Mouse (Mus musculus) cerebellum, adult 9-11 months (tissue): Measurements from ENCODE around the gene Cybc1.

Experiments used
- DNase-seq: peaks from one replicate; pipeline ENCODE4 v3.0.0; 2022

Cybc1 gene

GRCm38 (mm10) chr11:121204161-121205006 lies 24.7 kb downstream of the Cybc1 start, which contains the start of the genes Hexdc and Ogfod3:
Gene Hexdc, plus strand, starts transcription at chr11:121204433.
Gene Ogfod3, minus strand, starts transcription at chr11:121204711.
- peak; percentile 96 for DNase-seq

- no peak for DNase-seq
Observed at GRCm38 (mm10) chr11:121203859-121204160, 25.3 kb downstream of the Cybc1 start.

DNA sequence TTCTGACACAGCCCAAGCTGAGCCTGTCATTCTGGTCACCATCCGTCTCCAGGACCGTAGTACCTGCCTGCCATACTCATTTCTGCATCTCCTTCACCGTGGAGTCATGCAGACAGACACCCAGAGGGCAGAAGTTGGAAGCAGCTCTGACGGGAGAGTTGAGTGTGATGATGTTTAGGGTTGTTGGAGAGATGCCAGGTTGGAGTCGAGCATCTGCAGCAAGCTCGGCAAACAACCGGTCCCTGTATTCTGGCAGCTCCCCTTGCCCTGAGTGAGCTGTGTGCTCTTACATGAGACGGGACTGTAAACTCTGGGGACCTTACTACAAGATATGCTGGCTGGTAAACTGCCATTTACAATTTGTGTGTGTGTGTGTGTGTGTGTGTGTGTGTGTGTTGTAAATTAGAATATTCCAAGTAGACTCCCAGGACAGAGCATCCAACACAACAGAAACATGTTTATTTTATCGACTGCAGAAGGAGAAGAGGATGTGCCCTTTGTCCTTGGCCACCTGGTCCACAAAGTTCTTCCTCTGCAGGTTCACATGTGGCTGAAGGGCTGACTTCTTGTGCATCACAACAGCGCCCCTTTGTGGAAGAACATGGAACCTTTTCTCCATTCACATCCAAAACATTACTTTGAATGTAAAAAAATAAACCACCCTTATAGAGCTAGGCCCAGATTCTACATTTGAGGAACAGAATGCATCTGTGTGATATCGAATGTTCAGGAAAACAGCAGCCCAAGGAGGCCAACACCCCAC lies 27.5 kb downstream of the Cybc1 start:
- DNase-seq: peak; percentile 40

DNA sequence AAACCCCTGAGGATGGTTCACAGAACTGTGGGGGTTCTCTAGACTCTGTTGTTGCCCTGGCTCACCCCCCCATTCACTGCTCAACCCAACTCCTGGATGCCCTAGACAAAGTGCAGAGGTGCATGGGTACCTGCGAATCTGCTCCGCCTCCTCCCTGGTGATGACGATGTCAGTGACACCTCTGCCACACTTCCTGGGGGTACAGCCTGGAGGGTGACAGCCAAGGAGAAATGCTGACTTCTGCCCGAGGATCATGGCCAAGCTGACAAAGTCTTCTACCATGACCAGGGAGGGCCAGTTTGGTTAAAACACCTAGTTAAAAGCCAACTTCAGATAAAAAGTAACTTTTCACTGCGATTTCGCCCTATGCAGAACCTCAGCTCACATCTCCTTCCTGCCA lies 28.3 kb downstream of the Cybc1 start:
- DNase-seq: no peak

- DNase-seq: no peak
Observed at GRCm38 (mm10) chr11:121199851-121200250, 29.3 kb downstream of the Cybc1 start.

- no peak for DNase-seq
Observed at GRCm38 (mm10) chr11:121198622-121199021, 30.5 kb downstream of the Cybc1 start.

- DNase-seq: no peak
Observed at GRCm38 (mm10) chr11:121193415-121193814, 35.7 kb downstream of the Cybc1 start.

DNA sequence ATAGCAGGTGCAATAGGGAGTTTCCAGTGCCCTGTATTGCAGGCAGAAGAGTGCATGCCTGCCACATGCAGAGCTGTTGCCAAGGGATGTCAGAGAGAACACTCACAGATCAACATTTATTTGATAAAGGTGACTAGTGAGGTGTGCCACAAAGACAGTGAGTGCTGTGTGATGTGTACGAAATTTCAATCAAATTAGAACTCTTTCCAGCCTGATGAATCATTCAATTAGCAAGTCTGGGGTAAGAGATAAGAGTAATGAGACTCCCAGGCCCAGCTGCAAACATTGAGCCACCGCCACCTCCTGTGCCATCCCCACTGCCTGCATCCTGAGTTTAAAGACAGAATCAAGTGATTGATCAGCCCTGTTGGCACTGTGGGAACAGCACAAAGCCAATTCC lies 36.4 kb downstream of the Cybc1 start:
- DNase-seq: no peak

DNA sequence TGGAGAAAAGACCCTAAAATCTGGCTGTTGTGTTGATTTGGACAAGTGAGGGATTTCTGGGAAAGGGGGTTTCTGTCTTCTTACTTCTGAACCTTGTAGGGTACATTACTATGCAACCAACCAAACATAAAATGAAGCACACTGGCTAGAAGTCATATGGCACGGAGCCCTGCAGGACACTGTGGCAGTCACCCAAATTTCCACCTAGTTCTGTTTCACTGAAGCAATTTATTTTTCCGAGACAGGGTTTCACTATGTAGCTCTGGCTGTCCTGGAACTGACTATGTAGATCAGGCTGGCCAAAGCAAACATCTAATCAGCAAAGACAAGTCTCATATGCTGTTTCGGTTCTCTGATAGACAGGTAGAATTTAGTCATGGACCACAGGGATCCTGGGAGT lies 39.4 kb downstream of the Cybc1 start:
- DNase-seq: peak; percentile 54

DNA sequence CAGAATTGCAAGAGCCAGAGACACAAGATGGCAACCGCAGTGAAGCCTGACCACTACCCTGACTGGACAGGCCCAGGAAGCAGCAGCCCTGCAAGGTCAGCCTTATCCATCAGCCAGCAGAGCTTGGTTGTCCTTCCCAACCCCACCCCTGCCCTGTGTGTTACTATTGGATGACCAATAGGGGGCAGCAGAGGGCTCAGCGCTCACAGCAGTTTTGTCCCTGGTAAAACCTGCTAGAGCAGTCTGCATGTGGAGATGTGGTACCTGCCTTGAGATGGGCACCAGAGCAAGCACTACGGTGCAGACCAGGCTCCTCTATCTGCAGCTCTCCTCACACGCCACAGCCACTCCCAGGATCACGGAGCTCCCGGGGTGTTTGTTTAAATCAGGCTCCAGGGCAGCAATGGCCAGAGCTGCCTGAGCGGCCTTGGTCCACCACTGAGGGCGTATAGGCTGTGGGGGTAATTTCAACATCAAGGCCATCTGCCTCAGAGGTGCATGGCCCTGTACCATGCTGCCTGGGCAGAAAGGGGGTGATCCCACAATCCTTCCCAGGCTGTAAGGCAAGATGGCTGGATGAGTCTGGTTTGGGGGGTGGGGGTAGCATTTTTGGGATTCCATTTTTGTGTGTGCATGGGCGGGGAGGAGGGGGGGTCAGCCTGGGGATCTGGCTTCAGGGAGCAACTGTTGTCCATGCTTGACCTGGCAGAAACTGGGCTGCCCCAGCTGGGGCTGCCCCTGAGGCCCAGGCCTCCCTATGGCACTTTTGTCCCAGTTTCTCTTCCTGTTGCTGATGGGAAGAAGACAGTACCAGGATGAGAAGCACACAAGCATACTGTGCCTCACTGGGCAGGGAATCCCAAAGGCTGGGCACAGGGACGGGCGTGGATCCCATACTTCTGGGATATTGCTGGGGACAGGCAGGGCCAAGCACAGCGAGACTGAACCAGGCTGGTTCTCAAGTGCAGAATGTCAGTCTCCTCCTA lies 52.5 kb downstream of the Cybc1 start:
- DNase-seq: peak; percentile 61

DNA sequence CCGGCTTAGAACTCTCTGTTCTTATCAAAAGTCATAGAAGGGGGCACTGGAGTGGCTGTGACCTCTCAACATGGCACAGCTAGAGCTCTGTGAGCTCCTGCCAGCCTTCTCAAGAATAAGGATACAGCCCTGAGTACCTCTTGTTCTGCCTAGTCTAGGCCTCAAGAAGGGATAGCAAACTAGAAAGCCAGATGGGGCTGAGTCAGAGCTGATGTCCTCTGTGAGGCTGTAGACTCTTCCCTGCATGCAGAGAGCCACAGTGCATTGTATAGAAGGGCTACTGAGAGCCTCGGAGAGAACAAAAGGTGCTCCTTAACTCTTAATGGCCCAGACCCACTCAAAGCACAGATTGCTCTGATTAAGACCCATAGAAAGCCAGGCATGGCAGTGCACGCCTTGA lies 54.9 kb downstream of the Cybc1 start:
- no peak for DNase-seq

- DNase-seq: no peak
Observed at GRCm38 (mm10) chr11:121173203-121173602, 55.9 kb downstream of the Cybc1 start.
